Mouse (Mus musculus) layer of hippocampus, adult 2 months (tissue): ENCODE results near the gene Dad1. TPM values are rescaled to one million over a fixed set of nuclear protein-coding genes. Genes with fewer than 3 reads are reported as not detected.

Source experiments
- DNase-seq, 2 experiments: peaks; one replicate each; pipeline ENCODE4 v3.0.0; 2022; ENCODE audit warnings: low spot score in 2 of 2
- H3K27ac ChIP-seq: fragments of 200-600 bp; 2 replicates; pipeline ENCODE4 v1.8.1; 2022
- H3K4me3 ChIP-seq: fragments of 200-600 bp; 2 replicates; pipeline ENCODE4 v1.8.1; 2022; ENCODE audit warnings: mild to moderate bottlenecking
- CTCF ChIP-seq: fragments of 200-600 bp; conservative IDR thresholded peaks from 2 replicates; pipeline ENCODE4 v1.8.1; 2022; ENCODE audit warnings: antibody characterized with exemption, mild to moderate bottlenecking, moderate library complexity
- total RNA-seq, 2 experiments: library from RNA; stranded (reverse); gene quantifications; 2 replicates each; pipeline ENCODE4 v1.2.3; 2021

Gene Dad1
- total RNA-seq, 2 experiments from 2014 or later = 119 to 121 TPM

DNA sequence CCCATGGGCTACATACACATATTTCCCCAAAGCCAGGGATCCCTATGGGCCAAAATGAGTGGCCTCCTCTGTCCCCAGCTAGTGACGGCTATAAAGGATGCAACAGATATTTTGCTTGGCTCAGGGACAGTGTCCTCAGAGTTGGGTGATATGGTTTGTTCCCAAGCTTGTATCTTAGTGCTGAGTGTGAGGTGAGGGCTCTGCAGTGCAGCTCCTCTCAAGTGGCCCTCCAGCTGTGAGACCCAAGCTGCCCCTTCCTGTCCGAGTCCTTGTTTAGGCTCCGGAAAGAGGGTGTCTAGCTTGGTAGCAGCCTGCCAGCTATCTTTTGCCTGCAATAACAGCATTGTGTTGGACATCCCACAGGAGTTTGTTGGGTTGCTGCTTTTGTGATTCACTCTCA lies 64.6 kb downstream of the Dad1 start:
- TF ChIP-seq CTCF = no peak
- Histone ChIP-seq H3K4me3 (no peak overlapping the region), H3K27ac (peak overlapping the region; percentile 91; the same call in 1 of the 2 replicates)
- no peak for DNase-seq

DNA sequence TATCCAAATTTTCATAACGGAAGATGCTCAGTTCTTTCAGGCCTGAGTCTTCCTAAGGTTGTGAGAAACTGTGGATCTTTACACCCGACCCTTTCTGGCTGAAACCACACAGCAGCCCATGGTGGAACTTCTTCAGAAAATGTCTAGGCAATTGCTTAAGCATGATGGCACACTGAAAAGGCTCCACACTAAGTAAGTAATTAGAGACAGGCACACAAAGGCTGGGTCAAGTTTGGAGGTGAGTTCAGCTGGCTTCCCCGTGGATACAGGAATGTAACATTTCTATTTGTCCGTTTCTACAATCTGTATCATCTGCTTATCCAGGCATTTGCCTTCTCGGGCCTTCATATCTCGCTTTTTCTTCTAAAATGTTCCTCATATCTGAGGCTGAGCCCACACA lies 66.7 kb downstream of the Dad1 start:
- no peak overlapping the region for H3K27ac ChIP-seq
- no peak for DNase-seq
- H3K4me3 ChIP-seq = no peak overlapping the region
- no peak for TF ChIP-seq CTCF

Other genes starting within 250 kb of the Dad1 start
- gene Abhd4, start 84 bp upstream of the Dad1 start, total RNA-seq = 10 to 100 TPM; 49.8 to 55.1 TPM
- not detected for gene Olfr49, start 30.8 kb upstream of the Dad1 start, total RNA-seq
- gene Oxa1l, start 106.7 kb upstream of the Dad1 start, total RNA-seq = 10 to 100 TPM; 52.1 to 54.9 TPM
- gene Slc7a7, start 163.7 kb upstream of the Dad1 start, total RNA-seq = 1 to 10 TPM; 1.4 to 2.0 TPM
- 100 to 1,000 TPM in 1 of 2 experiments, 10 to 100 TPM in 1; 99.8 to 101 TPM for gene Mrpl52, start 172.8 kb upstream of the Dad1 start, total RNA-seq
- 10 to 100 TPM; 16.1 to 18.4 TPM for gene Mmp14, start 177.5 kb upstream of the Dad1 start, total RNA-seq
- 10 to 100 TPM; 28.5 to 30.3 TPM for gene Lrp10, start 210.0 kb upstream of the Dad1 start, total RNA-seq
- 10 to 100 TPM; 23.9 to 24.0 TPM for gene Rem2, start 222.0 kb upstream of the Dad1 start, total RNA-seq